Mouse (Mus musculus) right cerebral cortex, postnatal 14 days (tissue): ENCODE data around the gene Immp2l.

ENCODE experiments used
- DNase-seq: peaks from one replicate; pipeline ENCODE4 v3.0.0; 2022

Immp2l gene

GRCm38 (mm10) chr12:41317431-41317830 lies 293.5 kb downstream of the Immp2l start:
- DNase-seq = no peak

- no peak for DNase-seq
Observed at GRCm38 (mm10) chr12:41322018-41322417, 298.1 kb downstream of the Immp2l start.

GRCm38 (mm10) chr12:41324418-41324817 lies 300.5 kb downstream of the Immp2l start:
- DNase-seq = no peak

- no peak for DNase-seq
Observed at GRCm38 (mm10) chr12:41325756-41326155, 301.9 kb downstream of the Immp2l start.

- DNase-seq = no peak
Observed at GRCm38 (mm10) chr12:41330988-41331671, 307.2 kb downstream of the Immp2l start.

- no peak for DNase-seq
Observed at GRCm38 (mm10) chr12:41345621-41346020, 321.7 kb downstream of the Immp2l start.

GRCm38 (mm10) chr12:41347494-41347893 lies 323.6 kb downstream of the Immp2l start:
- DNase-seq = no peak

- DNase-seq = no peak
Observed at GRCm38 (mm10) chr12:41349386-41349785, 325.5 kb downstream of the Immp2l start.

GRCm38 (mm10) chr12:41349814-41350213 lies 325.9 kb downstream of the Immp2l start:
- no peak for DNase-seq

GRCm38 (mm10) chr12:41351275-41351674 lies 327.4 kb downstream of the Immp2l start:
- no peak for DNase-seq

GRCm38 (mm10) chr12:41354857-41355256 lies 331.0 kb downstream of the Immp2l start:
- no peak for DNase-seq

- no peak for DNase-seq
Observed at GRCm38 (mm10) chr12:41356040-41356439, 332.1 kb downstream of the Immp2l start.

GRCm38 (mm10) chr12:41386685-41387084 lies 362.8 kb downstream of the Immp2l start:
- DNase-seq = no peak

- DNase-seq = no peak
Observed at GRCm38 (mm10) chr12:41394231-41394630, 370.3 kb downstream of the Immp2l start.

GRCm38 (mm10) chr12:41401136-41401535 lies 377.2 kb downstream of the Immp2l start:
- DNase-seq = no peak

- DNase-seq = no peak
Observed at GRCm38 (mm10) chr12:41401923-41402322, 378.0 kb downstream of the Immp2l start.

- DNase-seq = no peak
Observed at GRCm38 (mm10) chr12:41409431-41409830, 385.5 kb downstream of the Immp2l start.

GRCm38 (mm10) chr12:41416635-41417034 lies 392.7 kb downstream of the Immp2l start:
- no peak for DNase-seq

- DNase-seq = no peak
Observed at GRCm38 (mm10) chr12:41417099-41417498, 393.2 kb downstream of the Immp2l start.

GRCm38 (mm10) chr12:41417961-41418360 lies 394.1 kb downstream of the Immp2l start:
- DNase-seq = no peak

GRCm38 (mm10) chr12:41425101-41425679 lies 401.3 kb downstream of the Immp2l start:
- DNase-seq = no peak

- DNase-seq = no peak
Observed at GRCm38 (mm10) chr12:41427464-41427863, 403.6 kb downstream of the Immp2l start.

GRCm38 (mm10) chr12:41428806-41429205 lies 404.9 kb downstream of the Immp2l start:
- no peak for DNase-seq

GRCm38 (mm10) chr12:41436206-41436985 lies 412.5 kb downstream of the Immp2l start:
- DNase-seq = no peak
